ENCODE assay signal across 8 mouse cellular contexts in the genomic region with DNA sequence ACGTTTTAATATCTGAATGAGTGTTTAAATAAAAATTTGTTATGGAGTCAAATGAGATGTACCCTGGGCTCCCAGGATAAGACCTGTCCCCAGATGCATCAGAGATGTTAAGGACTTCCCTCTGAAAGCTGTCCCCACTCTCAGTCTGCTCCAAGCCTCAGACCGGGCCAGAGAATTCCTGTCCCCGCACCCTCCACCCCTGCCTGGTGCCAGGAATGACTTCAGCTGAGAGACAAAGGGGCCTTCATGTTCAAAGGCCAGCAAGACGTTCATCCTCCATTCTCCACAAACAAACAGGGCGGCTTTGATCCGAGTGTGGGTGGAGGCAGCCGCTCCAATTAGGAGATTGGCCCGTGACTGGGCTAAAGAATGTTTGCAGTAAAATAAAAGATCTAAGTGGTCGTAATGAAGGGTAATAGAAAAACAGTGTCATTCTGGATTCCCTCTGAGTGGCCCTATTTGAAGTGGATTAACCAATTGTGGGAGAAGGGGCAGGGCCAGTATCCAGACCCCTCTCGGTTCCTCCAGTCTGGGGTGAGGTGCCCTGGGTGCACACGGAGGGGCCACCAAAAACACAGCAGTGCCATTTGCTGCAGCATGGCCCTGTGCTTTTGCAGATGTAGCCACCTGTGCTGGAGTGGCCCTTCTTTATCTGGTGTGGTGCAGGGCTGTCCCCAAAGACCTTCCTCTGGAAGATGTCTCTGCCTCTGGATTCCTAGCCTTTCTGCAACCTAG. TPM values are rescaled to one million over a fixed set of nuclear protein-coding genes. Genes with fewer than 3 reads are reported as not detected.
DNase-seq lines count a peak whose midpoint lies in the region; ATAC-seq lines count a peak whose summit lies in the region.

No protein-coding gene starts in this region.

- H3K36me3 ChIP-seq in embryonic facial prominence, embryonic 14.5 days (ENCODE audit: control insufficient read depth, insufficient read depth, low read length) = no peaks in the 10 kb centered on the region
- no peaks in the 10 kb centered on the region for H3K36me3 ChIP-seq in hindbrain, embryonic 15.5 days
- H3K36me3 ChIP-seq in midbrain, embryonic 10.5 days = no peaks in the 10 kb centered on the region

- peaks cover 7% of the 10 kb centered on the region; the same call in 1 of the 2 replicates for H3K4me1 ChIP-seq in embryonic facial prominence, embryonic 14.5 days (ENCODE audit: control insufficient read depth, insufficient read depth, low read length)
- peaks cover 18% of the 10 kb centered on the region for H3K4me1 ChIP-seq in hindbrain, embryonic 15.5 days (replicated peaks)
- H3K4me1 ChIP-seq in midbrain, embryonic 10.5 days = peaks cover 26% of the 10 kb centered on the region

- H3K27me3 ChIP-seq in embryonic facial prominence, embryonic 14.5 days (replicated peaks; ENCODE audit: control insufficient read depth, insufficient read depth, low read length) = no peaks in the 10 kb centered on the region
- no peaks in the 10 kb centered on the region for H3K27me3 ChIP-seq in hindbrain, embryonic 15.5 days
- peaks cover 24% of the 10 kb centered on the region for H3K27me3 ChIP-seq in midbrain, embryonic 10.5 days (ENCODE audit: low read depth, poor library complexity, severe bottlenecking)

- WGBS in embryonic facial prominence, embryonic 14.5 days = 10% methylated on average over 11 of the region's 11 CpGs
- 6% methylated on average over 11 of the region's 11 CpGs for WGBS in hindbrain, embryonic 15.5 days
- WGBS in midbrain, embryonic 10.5 days = 4% methylated on average over 11 of the region's 11 CpGs

- no peak overlapping the region for H3K9ac ChIP-seq in embryonic facial prominence, embryonic 14.5 days (ENCODE audit: low read depth, low read length)
- H3K9ac ChIP-seq in hindbrain, embryonic 15.5 days = 0 out of 2 replicates have a peak overlapping the region, but pooled peaks have one; percentile 25

- no peaks in the 10 kb centered on the region for H3K9me3 ChIP-seq in embryonic facial prominence, embryonic 14.5 days (ENCODE audit: control insufficient read depth, low read length)
- H3K9me3 ChIP-seq in hindbrain, embryonic 15.5 days = no peaks in the 10 kb centered on the region
- H3K9me3 ChIP-seq in midbrain, embryonic 10.5 days (replicated peaks) = no peaks in the 10 kb centered on the region

- peak; percentile 43 for DNase-seq in kidney, postnatal 10 days
- DNase-seq in kidney, adult 8-10 months = no peak
- DNase-seq in embryonic facial prominence, embryonic 14.5 days (ENCODE audit: low spot score) = peak; percentile 53
- peak; percentile 38 for DNase-seq in midbrain, embryonic 10.5 days (ENCODE audit: low spot score)
- DNase-seq in ovary, postnatal 10 days (ENCODE audit: low spot score) = no peak
- no peak for DNase-seq in c-Kit-positive CD71-positive TER-119-positive erythroid progenitor cells, embryonic 14.5 days (ENCODE audit: low spot score)
- DNase-seq in thymus, adult 18-20 months = no peak

- H3K4me2 ChIP-seq in embryonic facial prominence, embryonic 14.5 days (ENCODE audit: low read depth, low read length) = 0 out of 2 replicates have a peak overlapping the region, but pooled peaks have one; percentile 20
- H3K4me2 ChIP-seq in hindbrain, embryonic 15.5 days = peak overlapping the region; percentile 44

- no peak overlapping the region for H3K27ac ChIP-seq in embryonic facial prominence, embryonic 14.5 days (replicated peaks; ENCODE audit: low read depth, low read length)
- H3K27ac ChIP-seq in hindbrain, embryonic 15.5 days (replicated peaks) = peak overlapping the region; percentile 58
- peak overlapping the region; percentile 67 for H3K27ac ChIP-seq in midbrain, embryonic 10.5 days (replicated peaks)

- peak; percentile 41; the same call in 1 of the 2 replicates for ATAC-seq in embryonic facial prominence, embryonic 14.5 days (ENCODE audit: low read depth)
- ATAC-seq in hindbrain, embryonic 15.5 days (ENCODE audit: low FRiP score, low read depth) = peak; percentile 82

- no peak overlapping the region for H3K4me3 ChIP-seq in embryonic facial prominence, embryonic 14.5 days (ENCODE audit: low read depth, low read length)
- H3K4me3 ChIP-seq in hindbrain, embryonic 15.5 days = peak overlapping the region; percentile 24
- peak overlapping the region; percentile 27; the same call in 1 of the 2 replicates for H3K4me3 ChIP-seq in midbrain, embryonic 10.5 days

RNA-seq across cellular contexts. Expression of a gene that starts 25.9 kb away (rescaled TPM):
- polyA plus RNA-seq in embryonic facial prominence, embryonic 14.5 days (2014; fragmentation: Nextera tagmentation; extraction: Ambion mirVana) = 46.4 and 50.4 TPM in 2 replicates
- polyA plus RNA-seq in hindbrain, embryonic 15.5 days (2015; fragmentation: Nextera tagmentation; extraction: Ambion mirVana) = 55.5 and 67.4 TPM in 2 replicates
- 72.3 and 80.1 TPM in 2 replicates for polyA plus RNA-seq in midbrain, embryonic 10.5 days (2016; fragmentation: Nextera tagmentation; extraction: Ambion mirVana)

Comparison
In these comparisons a context has a peak if more than half of its experiments do, and no peak if none do; other contexts are left out.
1. DNase-seq: peak in kidney, postnatal 10 days (single experiment), embryonic facial prominence, embryonic 14.5 days (single experiment) and midbrain, embryonic 10.5 days (single experiment); none in kidney, adult 8-10 months (0 of 2), ovary, postnatal 10 days (single experiment), c-Kit-positive CD71-positive TER-119-positive erythroid progenitor cells, embryonic 14.5 days (single experiment) and thymus, adult 18-20 months (0 of 2).